Mouse (Mus musculus) intestine, postnatal 0 days (tissue): ENCODE data around the gene Cog5. TPM values are rescaled to one million over a fixed set of nuclear protein-coding genes. Genes with fewer than 3 reads are reported as not detected.
A peak's percentile ranks its signal among the peaks of the same experiment; 100 is the strongest.

Source experiments
- ATAC-seq: fragments of 200-750 bp; cut with Nextera tagmentation; 2 replicates; pipeline ENCODE4 v1.8.0; 2017; ENCODE audit warnings: mild to moderate bottlenecking, moderate TSS enrichment, moderate library complexity
- H3K27ac ChIP-seq: fragments of 300-500 bp; sonication (generic); 2 replicates; pipeline ENCODE4 v1.5.1; 2014; ENCODE audit warnings: mild to moderate bottlenecking, low read depth, low read length, moderate library complexity
- H3K27me3 ChIP-seq: fragments of 300-500 bp; sonication (generic); replicated peaks from 2 replicates; pipeline ENCODE4 v1.6.1; 2014; ENCODE audit warnings: low read length, mixed read lengths; ENCODE audit not compliant: control insufficient read depth, insufficient read depth
- H3K36me3 ChIP-seq: fragments of 300-500 bp; sonication (generic); 2 replicates; pipeline ENCODE4 v1.6.1; 2014; ENCODE audit warnings: mild to moderate bottlenecking, moderate library complexity; ENCODE audit not compliant: control insufficient read depth, insufficient read depth
- H3K4me1 ChIP-seq: fragments of 300-500 bp; sonication (generic); replicated peaks from 2 replicates; pipeline ENCODE4 v1.6.1; 2014; ENCODE audit warnings: antibody characterized with exemption, low read length, mixed read lengths; ENCODE audit not compliant: control insufficient read depth, insufficient read depth
- H3K4me2 ChIP-seq: fragments of 300-500 bp; sonication (generic); replicated peaks from 2 replicates; pipeline ENCODE4 v1.6.1; 2014; ENCODE audit warnings: low read depth, mild to moderate bottlenecking, moderate library complexity
- H3K4me3 ChIP-seq: fragments of 300-500 bp; sonication (generic); 2 replicates; pipeline ENCODE4 v1.5.1; 2014; ENCODE audit warnings: low read depth, low read length
- H3K9ac ChIP-seq: fragments of 300-500 bp; sonication (generic); 2 replicates; pipeline ENCODE4 v1.6.1; 2014; ENCODE audit warnings: mild to moderate bottlenecking, low read depth, low read length
- H3K9me3 ChIP-seq: fragments of 300-500 bp; sonication (generic); 2 replicates; pipeline ENCODE4 v1.6.1; 2016; ENCODE audit warnings: mixed run types; ENCODE audit not compliant: control insufficient read depth
- CTCF ChIP-seq: sonication (generic); IDR thresholded peaks from 2 replicates; pipeline ENCODE4 v1.5.1; 2016; ENCODE audit warnings: low read depth, mild to moderate bottlenecking, control low read depth, antibody characterized with exemption, moderate library complexity
- WGBS: fragments of 180-500 bp; shearing (Covaris S2); extraction: QIAGEN DNeasy Blood & Tissue Kit; methylation state at CpG from one replicate; pipeline ENCODE4 v1.1.7; 2014; 5-methylcytosine and 5-hydroxymethylcytosine counted together
- polyA plus RNA-seq: library from polyadenylated mRNA; unstranded; fragments of >200 nt; fragmentation: Nextera tagmentation; extraction: Ambion mirVana; gene quantifications from 2 replicates; pipeline ENCODE4 v1.2.1, GENCODE M21; 2015

Cog5 gene
- polyA plus RNA-seq, 1 experiment from 2014 or later: 16.4 TPM

DNA sequence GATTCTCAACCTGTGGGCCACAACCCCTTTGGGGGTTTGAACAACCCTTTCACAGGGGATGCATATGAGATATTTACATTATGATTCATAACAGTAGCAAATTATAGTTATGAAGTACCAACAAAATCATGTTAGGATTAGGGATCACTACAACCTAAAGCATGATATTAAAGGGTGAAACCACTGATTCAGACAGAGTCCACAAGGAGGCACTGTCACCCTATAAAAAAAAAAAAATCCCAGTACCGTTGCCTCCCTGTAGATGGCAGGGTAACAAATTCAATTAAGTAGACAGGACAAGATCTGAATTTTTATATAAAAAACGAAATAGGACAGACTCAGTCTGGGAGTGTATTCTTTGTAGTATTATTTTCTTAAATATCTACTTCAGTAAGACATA is 312.9 kb downstream of the Cog5 start:
- H3K36me3 ChIP-seq: 0 out of 2 replicates have a peak, but pooled peaks cover 6% of the 10 kb centered on the region
- H3K4me1 ChIP-seq: no peaks in the 10 kb centered on the region
- no peak overlapping the region for H3K9ac ChIP-seq
- H3K27ac ChIP-seq: no peak overlapping the region
- WGBS: 3% methylated on average over 2 of the region's 2 CpGs
- H3K9me3 ChIP-seq: no peaks in the 10 kb centered on the region
- H3K4me3 ChIP-seq: no peak overlapping the region
- H3K4me2 ChIP-seq: no peak overlapping the region
- ATAC-seq: no peak
- TF ChIP-seq CTCF: peak; percentile 94
- no peaks in the 10 kb centered on the region for H3K27me3 ChIP-seq

DNA sequence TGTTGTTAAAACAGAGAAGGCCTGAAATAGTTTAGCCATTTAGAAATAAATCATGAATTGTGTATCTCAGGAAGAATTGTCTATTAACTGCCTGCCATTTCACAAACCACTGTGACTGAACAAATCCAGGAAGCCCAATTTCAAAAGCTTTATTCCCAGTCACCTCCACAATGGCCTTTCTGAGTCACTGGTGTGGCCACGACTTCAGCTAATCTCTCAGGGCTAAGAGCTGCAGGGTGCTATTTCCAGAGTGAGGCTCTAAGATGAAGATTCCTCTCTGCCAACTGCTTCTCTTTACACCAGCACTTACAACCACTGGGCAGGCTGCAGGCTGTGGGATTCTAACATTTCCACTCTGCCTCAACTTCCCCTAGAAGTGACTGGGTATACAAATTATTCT is 314.4 kb downstream of the Cog5 start:
- H3K4me2 ChIP-seq: no peak overlapping the region
- TF ChIP-seq CTCF: no peak
- H3K9me3 ChIP-seq: no peaks in the 10 kb centered on the region

GRCm38 (mm10) chr12:31971547-31971946 is 316.9 kb downstream of the Cog5 start:
- Histone ChIP-seq H3K9me3 (no peaks in the 10 kb centered on the region), H3K27ac (no peak overlapping the region), H3K27me3 (no peaks in the 10 kb centered on the region), H3K4me1 (no peaks in the 10 kb centered on the region), H3K4me3 (no peak overlapping the region), H3K36me3 (0 out of 2 replicates have a peak, but pooled peaks cover 6% of the 10 kb centered on the region), H3K4me2 (no peak overlapping the region), H3K9ac (no peak overlapping the region)
- no peak for ATAC-seq
- no peak for TF ChIP-seq CTCF
- 85% methylated on average over 8 of the region's 8 CpGs for WGBS

More for the DNA sequence above, 314.4 kb downstream of the Cog5 start:
- no peaks in the 10 kb centered on the region for H3K27me3 ChIP-seq
- no peak overlapping the region for H3K27ac ChIP-seq
- no peaks in the 10 kb centered on the region for H3K4me1 ChIP-seq
- no peak for ATAC-seq
- WGBS: 36% methylated on average over 1 of the region's 1 CpGs
- H3K36me3 ChIP-seq: 0 out of 2 replicates have a peak, but pooled peaks cover 6% of the 10 kb centered on the region
- H3K9ac ChIP-seq: no peak overlapping the region
- no peak overlapping the region for H3K4me3 ChIP-seq

- H3K4me3 ChIP-seq: no peak overlapping the region
- H3K4me2 ChIP-seq: no peak overlapping the region
- peak; percentile 91 for ATAC-seq
- WGBS: 53% methylated on average over 13 of the region's 13 CpGs
- no peaks in the 10 kb centered on the region for H3K27me3 ChIP-seq
- no peak overlapping the region for H3K9ac ChIP-seq
- TF ChIP-seq CTCF: no peak
- H3K4me1 ChIP-seq: no peaks in the 10 kb centered on the region
- H3K27ac ChIP-seq: no peak overlapping the region
- H3K9me3 ChIP-seq: no peaks in the 10 kb centered on the region
- H3K36me3 ChIP-seq: 0 out of 2 replicates have a peak, but pooled peaks cover 6% of the 10 kb centered on the region
Observed at GRCm38 (mm10) chr12:31973473-31974172, 319.0 kb downstream of the Cog5 start.

DNA sequence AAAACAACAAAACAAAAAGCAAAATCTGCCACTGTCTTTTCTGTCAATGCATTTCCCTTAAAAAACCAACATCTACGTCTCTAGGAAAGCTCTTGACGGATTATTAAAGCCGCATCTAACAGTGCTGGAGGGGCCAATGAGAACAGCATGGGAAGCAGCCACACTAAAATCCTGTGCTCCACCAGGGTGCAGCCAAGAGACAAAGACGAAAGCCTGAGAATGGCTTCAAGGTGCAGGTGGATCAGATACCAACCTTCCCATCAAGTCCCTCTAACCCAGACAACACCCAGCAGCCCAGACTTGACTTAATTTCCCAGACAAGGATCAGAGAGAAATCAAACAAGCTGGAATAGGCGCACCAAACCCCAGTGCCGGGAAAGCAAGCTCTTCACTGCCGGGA is 321.9 kb downstream of the Cog5 start:
- Histone ChIP-seq H3K27me3 (no peaks in the 10 kb centered on the region), H3K9me3 (no peaks in the 10 kb centered on the region), H3K27ac (no peak overlapping the region), H3K9ac (no peak overlapping the region), H3K4me2 (no peak overlapping the region), H3K4me3 (no peak overlapping the region), H3K4me1 (no peaks in the 10 kb centered on the region), H3K36me3 (0 out of 2 replicates have a peak, but pooled peaks cover 2% of the 10 kb centered on the region)
- ATAC-seq: no peak
- WGBS: 43% methylated on average over 7 of the region's 7 CpGs
- TF ChIP-seq CTCF: peak; percentile 75

GRCm38 (mm10) chr12:31977613-31978195 is 323.0 kb downstream of the Cog5 start:
- Histone ChIP-seq H3K9ac (no peak overlapping the region), H3K4me1 (no peaks in the 10 kb centered on the region), H3K27ac (no peak overlapping the region), H3K36me3 (no peaks in the 10 kb centered on the region), H3K4me2 (no peak overlapping the region), H3K4me3 (no peak overlapping the region), H3K9me3 (no peaks in the 10 kb centered on the region), H3K27me3 (no peaks in the 10 kb centered on the region)
- TF ChIP-seq CTCF: no peak
- WGBS: 79% methylated on average over 12 of the region's 12 CpGs
- no peak for ATAC-seq
